Mouse (Mus musculus): ENCODE measurements around the gene Peli2.
A peak's percentile ranks its signal among the peaks of the same experiment; 100 is the strongest.

The Peli2 gene

GRCm38 (mm10) chr14:48196804-48197203 is 76.2 kb downstream of the Peli2 start:
- no peak for DNase-seq

GRCm38 (mm10) chr14:48197287-48197686 is 76.7 kb downstream of the Peli2 start:
- no peak for DNase-seq

- no peak for DNase-seq
These were observed 77.7 kb downstream of the Peli2 start for GRCm38 (mm10) chr14:48198190-48198954.

GRCm38 (mm10) chr14:48198957-48199356 is 78.3 kb downstream of the Peli2 start:
- DNase-seq, result peak; percentile 27

- no peak for DNase-seq
These were observed 78.9 kb downstream of the Peli2 start for GRCm38 (mm10) chr14:48199506-48199905.

- no peak for DNase-seq
These were observed 79.7 kb downstream of the Peli2 start for GRCm38 (mm10) chr14:48200291-48200690.

GRCm38 (mm10) chr14:48200788-48201187 is 80.2 kb downstream of the Peli2 start:
- no peak for DNase-seq

- DNase-seq, result no peak
These were observed 80.8 kb downstream of the Peli2 start for GRCm38 (mm10) chr14:48201403-48201802.

- peak; percentile 57 for DNase-seq
These were observed 81.7 kb downstream of the Peli2 start for GRCm38 (mm10) chr14:48202096-48203036.

- DNase-seq, result no peak
These were observed 84.4 kb downstream of the Peli2 start for GRCm38 (mm10) chr14:48205044-48205443.

GRCm38 (mm10) chr14:48205635-48206034 is 85.0 kb downstream of the Peli2 start:
- no peak for DNase-seq

- no peak for DNase-seq
These were observed 86.5 kb downstream of the Peli2 start for GRCm38 (mm10) chr14:48207119-48207518.

GRCm38 (mm10) chr14:48207746-48208640 is 87.4 kb downstream of the Peli2 start:
- DNase-seq, result no peak

- DNase-seq, result no peak
These were observed 88.8 kb downstream of the Peli2 start for GRCm38 (mm10) chr14:48209436-48209835.

GRCm38 (mm10) chr14:48210089-48210488 is 89.5 kb downstream of the Peli2 start:
- no peak for DNase-seq

- DNase-seq, result no peak
These were observed 90.9 kb downstream of the Peli2 start for GRCm38 (mm10) chr14:48211526-48211925.

- DNase-seq, result no peak
These were observed 92.2 kb downstream of the Peli2 start for GRCm38 (mm10) chr14:48212839-48213238.

- DNase-seq, result peak; percentile 18
These were observed 93.0 kb downstream of the Peli2 start for GRCm38 (mm10) chr14:48213593-48213992.

- DNase-seq, result no peak
These were observed 101.4 kb downstream of the Peli2 start for GRCm38 (mm10) chr14:48222051-48222450.

- DNase-seq, result no peak
These were observed 102.1 kb downstream of the Peli2 start for GRCm38 (mm10) chr14:48222684-48223083.

GRCm38 (mm10) chr14:48224203-48224602 is 103.6 kb downstream of the Peli2 start:
- DNase-seq, result no peak

GRCm38 (mm10) chr14:48224861-48225300 is 104.3 kb downstream of the Peli2 start:
- no peak for DNase-seq

Data from thymus, postnatal 14 days (tissue).